ENCODE assay signal across 36 mouse cellular contexts in genomic region chr6:113402094-113402493, GRCm38 (mm10). TPM values are rescaled to one million over a fixed set of nuclear protein-coding genes. Genes with fewer than 3 reads are reported as not detected.
DNase-seq lines count a peak whose midpoint lies in the region; ATAC-seq and TF ChIP-seq lines count a peak whose summit lies in the region.
"Had no signal": no experiment of that assay in that cellular context is flagged by ENCODE, and none has a peak within 500 bp of the region (broad histone marks: within the 10 kb centered on the region; RNA-seq: fewer than 3 reads in every experiment).

No protein-coding gene starts in this region.

- H3K4me1 ChIP-seq in stomach, postnatal 0 days (replicated peaks; ENCODE audit: control insufficient read depth, insufficient read depth) = no peaks in the 10 kb centered on the region
- H3K4me1 ChIP-seq: embryonic facial prominence, embryonic 15.5 days; forebrain, embryonic 12.5 days; hindbrain, embryonic 13.5 days; limb, embryonic 15.5 days; liver, embryonic 13.5 days; midbrain, embryonic 12.5 days; neural tube, embryonic 12.5 days; stomach, embryonic 15.5 days had no signal

- no peak for ATAC-seq in stomach, postnatal 0 days (ENCODE audit: low FRiP score, low TSS enrichment)
- ATAC-seq: forebrain, postnatal 0 days; intestine, embryonic 16.5 days; lung, postnatal 0 days had no signal

- H3K9ac ChIP-seq in stomach, postnatal 0 days (ENCODE audit: low read length) = no peak overlapping the region
- H3K9ac ChIP-seq: embryonic facial prominence, embryonic 15.5 days; forebrain, embryonic 12.5 days; forebrain, postnatal 0 days; hindbrain, embryonic 13.5 days; limb, embryonic 15.5 days; liver, embryonic 13.5 days; midbrain, embryonic 12.5 days; neural tube, embryonic 12.5 days; stomach, embryonic 15.5 days had no signal

- WGBS in stomach, postnatal 0 days = 86% methylated on average over 13 of the region's 13 CpGs

- no peaks in the 10 kb centered on the region for H3K9me3 ChIP-seq in stomach, postnatal 0 days (ENCODE audit: control insufficient read depth, low read length)
- H3K9me3 ChIP-seq: embryonic facial prominence, embryonic 15.5 days; forebrain, embryonic 12.5 days; hindbrain, embryonic 13.5 days; limb, embryonic 15.5 days; liver, embryonic 13.5 days; megakaryocyte, embryonic 14.5 days; midbrain, embryonic 12.5 days; neural tube, embryonic 12.5 days; stomach, embryonic 15.5 days had no signal

- TF ChIP-seq EP300 in stomach, postnatal 0 days (optimal IDR thresholded peaks at IDR 0.05) = no peak

- no peak for TF ChIP-seq CTCF in stomach, postnatal 0 days (IDR thresholded peaks at IDR 0.05; ENCODE audit: low read depth)

- no peak overlapping the region for H3K4me2 ChIP-seq in stomach, postnatal 0 days (replicated peaks; ENCODE audit: low read depth)
- H3K4me2 ChIP-seq: embryonic facial prominence, embryonic 15.5 days; forebrain, embryonic 12.5 days; heart, embryonic 11.5 days; hindbrain, embryonic 13.5 days; limb, embryonic 15.5 days; liver, embryonic 13.5 days; midbrain, embryonic 12.5 days; neural tube, embryonic 12.5 days; stomach, embryonic 15.5 days had no signal

- H3K27me3 ChIP-seq in stomach, postnatal 0 days (ENCODE audit: control insufficient read depth, insufficient read depth, low read length) = no peaks in the 10 kb centered on the region
- H3K27me3 ChIP-seq: embryonic facial prominence, embryonic 15.5 days; forebrain, embryonic 12.5 days; hindbrain, embryonic 13.5 days; limb, embryonic 15.5 days; liver, embryonic 13.5 days; megakaryocyte, embryonic 14.5 days; midbrain, embryonic 12.5 days; neural tube, embryonic 12.5 days; stomach, embryonic 15.5 days had no signal

- peak; percentile 40 to 60 for DNase-seq in cerebellum, postnatal 25 days
- no peak for DNase-seq in cerebellum, adult 9-10 months
- DNase-seq in heart, adult 11 months = peak; percentile 94
- DNase-seq in heart, postnatal 4 days = no peak
- DNase-seq in layer of hippocampus, adult 8-10 months (ENCODE audit: low spot score in 2 of 2) = peak; percentile 56 to 61
- peak; percentile 64 to 75 for DNase-seq in layer of hippocampus, postnatal 36 days
- DNase-seq in stomach, postnatal 0 days (ENCODE audit: low spot score) = no peak
- DNase-seq in T-cell, adult 2 months (ENCODE audit: low spot score) = no peak
- DNase-seq: adrenal gland, postnatal 25 days; cerebellum, adult 2 months; forebrain, postnatal 0 days; gastrocnemius, postnatal 10 days; heart, postnatal 36 days; kidney, adult 8-10 months; left cerebral cortex, postnatal 4 days; liver, embryonic 13.5 days; lung, adult 18-20 months; lung, postnatal 4 days; thymus, adult 18-20 months; thymus, postnatal 36 days had no signal

- H3K27ac ChIP-seq in stomach, postnatal 0 days (replicated peaks) = no peak overlapping the region
- H3K27ac ChIP-seq: embryonic facial prominence, embryonic 15.5 days; forebrain, embryonic 12.5 days; hindbrain, embryonic 13.5 days; kidney, postnatal 0 days; limb, embryonic 15.5 days; liver, embryonic 13.5 days; midbrain, embryonic 12.5 days; neural tube, embryonic 12.5 days; stomach, embryonic 15.5 days had no signal

- no peak overlapping the region for H3K4me3 ChIP-seq in stomach, postnatal 0 days (ENCODE audit: low read depth, low read length)
- H3K4me3 ChIP-seq: embryonic facial prominence, embryonic 15.5 days; forebrain, embryonic 12.5 days; hindbrain, embryonic 13.5 days; limb, embryonic 15.5 days; liver, embryonic 13.5 days; megakaryocyte, embryonic 14.5 days; midbrain, embryonic 12.5 days; myocyte; neural tube, embryonic 12.5 days; stomach, embryonic 15.5 days had no signal

- no peaks in the 10 kb centered on the region for H3K36me3 ChIP-seq in stomach, postnatal 0 days (ENCODE audit: control insufficient read depth, insufficient read depth, low read length)
- H3K36me3 ChIP-seq: stomach, embryonic 15.5 days had no signal

RNA-seq across cellular contexts. Expression of gene Ttll3, which starts 13.0 kb away (rescaled TPM):
- 1 to 10 TPM; 1.7 to 2.7 TPM for total RNA-seq in heart, postnatal 4 days (2021)
- total RNA-seq in layer of hippocampus, adult 8-10 months (2022) = 10 to 100 TPM; 17.2 to 21.6 (median 19.6) TPM
- 10 to 100 TPM; 17.8 to 19.3 TPM for total RNA-seq in layer of hippocampus, postnatal 36 days (2021)
- 1.2 TPM in 2 replicates for polyA plus RNA-seq in stomach, postnatal 0 days (2015; fragmentation: Nextera tagmentation; extraction: Ambion mirVana)

RNA-seq across cellular contexts. Expression of gene Rpusd3, which starts 17.0 kb away (rescaled TPM):
- 1 to 10 TPM; 7.1 to 7.9 TPM for total RNA-seq in heart, postnatal 4 days (2021)
- total RNA-seq in layer of hippocampus, adult 8-10 months (2022) = 10 to 100 TPM; 27.4 to 39.1 (median 35.2) TPM
- 10 to 100 TPM; 31.1 to 32.4 TPM for total RNA-seq in layer of hippocampus, postnatal 36 days (2021)
- polyA plus RNA-seq in stomach, postnatal 0 days (2015; fragmentation: Nextera tagmentation; extraction: Ambion mirVana) = 11.8 and 12.9 TPM in 2 replicates

RNA-seq across cellular contexts. Expression of gene Arpc4, which starts 24.2 kb away (rescaled TPM):
- 100 to 1,000 TPM; 142 to 143 TPM for total RNA-seq in heart, postnatal 4 days (2021)
- 100 to 1,000 TPM; 282 to 324 (median 303) TPM for total RNA-seq in layer of hippocampus, adult 8-10 months (2022)
- total RNA-seq in layer of hippocampus, postnatal 36 days (2021) = 100 to 1,000 TPM; 296 to 329 TPM
- 314 and 317 TPM in 2 replicates for polyA plus RNA-seq in stomach, postnatal 0 days (2015; fragmentation: Nextera tagmentation; extraction: Ambion mirVana)

RNA-seq across cellular contexts. Expression of gene Tada3, which starts 24.4 kb away (rescaled TPM):
- 10 to 100 TPM; 23.8 to 26.0 TPM for total RNA-seq in heart, postnatal 4 days (2021)
- 10 to 100 TPM; 43.4 to 49.8 (median 47.7) TPM for total RNA-seq in layer of hippocampus, adult 8-10 months (2022)
- total RNA-seq in layer of hippocampus, postnatal 36 days (2021) = 10 to 100 TPM; 53.4 to 56.1 TPM
- polyA plus RNA-seq in stomach, postnatal 0 days (2015; fragmentation: Nextera tagmentation; extraction: Ambion mirVana) = 21.3 and 23.8 TPM in 2 replicates

RNA-seq across cellular contexts. Expression of gene Cidec, which starts 33.5 kb away (rescaled TPM):
- 1 to 10 TPM; 1.8 to 2.3 TPM for total RNA-seq in heart, postnatal 4 days (2021)
- not detected for total RNA-seq in layer of hippocampus, adult 8-10 months (2022)
- not detected for total RNA-seq in layer of hippocampus, postnatal 36 days (2021)
- 31.0 and 31.2 TPM in 2 replicates for polyA plus RNA-seq in stomach, postnatal 0 days (2015; fragmentation: Nextera tagmentation; extraction: Ambion mirVana)
- total RNA-seq: forebrain, postnatal 0 days; left cerebral cortex, adult 8-10 months; left cerebral cortex, postnatal 4 days; midbrain, postnatal 0 days had no signal
- polyA plus RNA-seq: cortical plate, adult 2 months; embryonic facial prominence, embryonic 15.5 days; forebrain, embryonic 12.5 days; forebrain, postnatal 0 days; heart, embryonic 11.5 days; hindbrain, embryonic 13.5 days; limb, embryonic 15.5 days; midbrain, embryonic 12.5 days; myocyte; neural tube, embryonic 12.5 days had no signal

Comparison
In these comparisons a context has a peak if more than half of its experiments do, and no peak if none do; other contexts are left out.
1. DNase-seq: peak in cerebellum, postnatal 25 days (2 of 2), heart, adult 11 months (single experiment), layer of hippocampus, adult 8-10 months (2 of 2) and layer of hippocampus, postnatal 36 days (2 of 2); none in cerebellum, adult 9-10 months (single experiment), heart, postnatal 4 days (single experiment), stomach, postnatal 0 days (single experiment) and T-cell, adult 2 months (single experiment).
2. RNA of gene Ttll3, which starts 13.0 kb away (total RNA-seq): 17.2 to 21.6 TPM in layer of hippocampus, adult 8-10 months and 17.8 to 19.3 TPM in layer of hippocampus, postnatal 36 days; 1.7 to 2.7 TPM in heart, postnatal 4 days; every median in the first group is over 4 times any median in the second.